Mouse (Mus musculus): Measurements from ENCODE around the gene Wdr70.

GRCm38 (mm10) chr15:7858841-7859240, 240.2 kb downstream of the Wdr70 start:
- TF ChIP-seq CTCF (conservative IDR thresholded peaks at IDR 0.05 in 1 of 2, IDR thresholded peaks at IDR 0.05 in 1 of 2; ENCODE audit: low read depth in 2 of 2, low read length in 2 of 2), result no peak
- TF ChIP-seq TCF12 (IDR thresholded peaks at IDR 0.05; ENCODE audit: low read depth, low read length), result no peak
- no peak for TF ChIP-seq CHD1 (IDR thresholded peaks at IDR 0.05; ENCODE audit: low read depth, low read length)
- TF ChIP-seq POLR2A (IDR thresholded peaks at IDR 0.05; ENCODE audit: low read depth, low read length), result no peak
